Mouse (Mus musculus) lung, adult 18-20 months (tissue): Measurements from ENCODE around the gene Dtx4.
A peak's percentile ranks its signal among the peaks of the same experiment; 100 is the strongest.

ENCODE experiments used
- DNase-seq, 2 experiments: peaks; one replicate each; pipeline ENCODE4 v3.0.0; 2022; ENCODE audit warnings: mixed read lengths in 2 of 2

The Dtx4 gene

GRCm38 (mm10) chr19:12493453-12494186, 7.6 kb downstream of the Dtx4 start:
- no peak for DNase-seq

GRCm38 (mm10) chr19:12491636-12492035, 9.6 kb downstream of the Dtx4 start:
- DNase-seq, result no peak

DNA sequence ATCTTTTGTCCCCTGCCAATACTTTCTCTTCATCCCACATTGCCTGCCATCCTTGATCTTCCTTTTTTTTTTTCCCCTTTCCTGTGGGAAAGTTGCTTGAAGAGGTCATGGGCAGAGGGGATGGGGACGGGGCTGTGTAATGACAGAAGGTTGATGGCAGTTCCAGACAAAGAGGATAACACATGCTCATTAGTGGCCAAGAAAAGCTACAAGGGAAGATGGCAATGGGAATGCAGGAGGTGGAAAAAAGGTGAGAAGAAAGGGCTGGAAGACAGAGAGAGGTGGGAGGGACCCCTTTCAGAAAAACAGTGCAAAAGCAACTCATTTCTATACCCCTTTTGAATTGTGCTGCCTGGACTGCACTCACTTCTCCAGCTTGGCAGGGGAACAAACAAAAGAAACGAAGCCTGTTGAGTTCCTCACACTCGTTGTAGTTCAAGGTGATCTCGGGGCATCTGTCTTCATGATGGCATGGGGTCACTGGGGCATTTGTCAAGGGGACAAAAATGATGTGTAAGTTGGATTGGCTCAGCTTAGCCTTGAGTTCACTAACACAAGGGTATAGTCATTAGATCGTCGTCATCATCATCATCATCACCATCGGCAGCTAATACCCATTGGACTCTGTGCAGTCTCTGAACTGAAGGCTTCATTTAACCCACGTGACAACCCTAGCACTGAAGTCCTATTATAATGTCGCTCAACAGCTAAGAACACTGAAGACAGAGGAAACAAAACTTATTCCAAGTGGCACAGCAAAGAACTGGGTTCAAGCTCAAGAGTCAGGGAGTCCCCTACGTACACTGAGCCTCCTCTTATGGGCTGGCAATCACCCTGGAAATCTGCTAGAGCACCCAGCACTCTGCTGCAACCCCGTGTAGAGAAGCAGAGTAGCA, 11.3 kb downstream of the Dtx4 start:
- DNase-seq, result no peak

GRCm38 (mm10) chr19:12488969-12489674, 12.1 kb downstream of the Dtx4 start:
- peak; percentile 51 to 56 for DNase-seq

- peak; percentile 71 to 81 for DNase-seq
Measured at GRCm38 (mm10) chr19:12488205-12488966, 12.9 kb downstream of the Dtx4 start.

- DNase-seq, result no peak
Measured at GRCm38 (mm10) chr19:12487511-12488204, 13.6 kb downstream of the Dtx4 start.

DNA sequence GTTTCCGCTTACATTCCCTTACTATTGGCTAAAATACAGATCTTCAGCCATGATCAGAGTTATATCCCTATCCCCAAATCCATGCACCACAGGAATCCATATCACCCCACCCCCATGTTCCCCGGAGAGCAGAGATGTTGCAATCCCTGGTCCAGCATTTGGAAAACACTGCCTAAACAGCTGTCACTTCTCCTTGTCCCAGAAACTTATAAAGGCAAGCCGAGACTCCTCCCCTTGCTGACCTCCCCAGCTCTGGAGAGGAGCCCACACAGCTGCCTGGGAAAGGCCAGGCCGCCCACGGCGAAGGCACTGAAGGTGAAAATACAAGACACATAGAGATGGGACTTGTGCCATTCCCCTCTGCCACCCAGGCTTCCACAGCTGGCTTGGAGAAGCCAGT, 14.4 kb downstream of the Dtx4 start:
- peak; percentile 84 to 88 for DNase-seq

- DNase-seq, result no peak
Measured at GRCm38 (mm10) chr19:12485631-12486030, 15.6 kb downstream of the Dtx4 start.

DNA sequence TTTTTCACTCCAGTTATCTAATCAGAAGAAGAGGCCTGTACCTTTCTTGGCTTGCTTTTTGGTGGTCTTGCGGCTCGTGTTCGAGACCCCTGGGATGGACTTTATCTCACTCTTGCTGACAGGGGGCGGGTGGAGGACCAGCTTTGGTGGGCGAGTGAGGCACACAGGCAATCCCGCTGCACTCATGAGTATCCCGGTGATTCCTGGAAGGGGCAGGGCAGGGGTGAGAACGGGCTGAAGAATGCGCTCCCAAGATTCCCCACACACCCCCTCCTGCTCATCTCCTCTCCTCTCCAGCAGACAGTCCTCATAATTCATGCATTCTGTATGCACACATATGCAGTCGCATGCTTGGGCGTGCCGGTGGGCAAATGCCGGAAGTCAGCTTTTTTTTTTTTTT, 16.0 kb downstream of the Dtx4 start:
- DNase-seq, result no peak

DNA sequence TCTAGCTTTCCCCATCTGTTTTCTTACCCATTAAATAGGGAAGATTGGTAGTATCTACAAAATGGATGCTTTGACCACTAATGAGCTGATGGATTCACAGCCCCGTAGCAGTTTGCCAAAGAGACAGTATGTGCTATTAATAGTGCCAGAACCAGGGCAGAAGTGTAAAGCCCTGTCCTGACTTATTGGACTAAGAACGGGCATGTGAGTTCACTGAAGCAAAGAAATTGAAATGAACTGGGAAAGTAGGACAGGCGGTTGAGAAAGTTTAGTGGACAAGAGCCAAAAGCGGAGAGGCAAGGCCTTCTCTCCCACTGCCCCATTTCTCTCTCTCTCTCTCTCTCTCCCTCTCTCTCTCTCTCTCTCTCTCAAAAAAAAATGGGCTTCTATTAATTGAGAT, 17.0 kb downstream of the Dtx4 start:
- no peak for DNase-seq

GRCm38 (mm10) chr19:12483782-12484181, 17.5 kb downstream of the Dtx4 start:
- DNase-seq, result peak in 1 of 2 experiments; percentile 34

DNA sequence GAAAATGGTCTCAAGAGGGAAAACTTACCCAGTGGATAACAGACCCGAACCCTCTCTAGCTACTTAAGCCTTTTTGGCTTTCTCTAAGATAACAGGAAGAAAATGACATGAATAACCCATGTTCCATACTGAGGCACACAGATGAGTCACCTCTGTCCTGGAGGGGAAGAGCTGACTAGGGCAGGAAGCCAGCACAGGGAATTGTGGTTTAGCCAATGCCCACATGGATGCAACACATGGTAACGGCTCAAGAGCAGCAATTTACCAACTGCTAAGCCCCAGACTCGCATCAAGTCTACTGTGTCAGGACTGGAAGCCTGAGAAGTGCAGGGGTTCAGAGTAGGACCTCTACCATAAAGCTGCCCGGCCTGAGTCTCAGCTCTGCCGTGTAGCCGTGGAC, 22.9 kb downstream of the Dtx4 start:
- no peak for DNase-seq

DNA sequence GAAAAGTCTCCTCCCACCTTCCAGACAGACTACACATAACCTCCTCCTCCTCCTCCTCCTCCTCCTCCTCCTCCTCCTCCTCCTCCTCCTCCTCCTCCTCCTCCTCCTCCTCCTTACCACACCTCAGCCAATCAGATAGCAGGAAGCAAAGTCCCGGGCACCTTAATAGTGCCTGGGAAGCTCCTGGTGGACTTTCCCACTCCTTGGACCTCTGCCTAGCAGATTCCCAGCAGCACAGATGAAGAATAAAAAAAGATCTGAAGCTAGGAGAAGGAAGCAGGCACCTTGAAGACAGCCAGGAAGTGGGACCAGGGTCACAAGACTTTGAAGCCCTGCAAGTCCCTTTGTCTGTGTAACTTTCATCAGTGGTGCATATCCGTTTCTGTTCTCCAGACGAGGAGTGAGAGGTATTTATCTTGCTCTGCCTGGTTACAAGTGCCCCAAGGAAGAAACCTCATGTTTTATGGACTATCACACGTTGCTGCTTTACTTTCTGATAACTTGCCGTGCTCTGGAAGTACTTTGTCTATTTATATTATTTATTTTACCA, 24.5 kb downstream of the Dtx4 start:
- DNase-seq, result no peak

DNA sequence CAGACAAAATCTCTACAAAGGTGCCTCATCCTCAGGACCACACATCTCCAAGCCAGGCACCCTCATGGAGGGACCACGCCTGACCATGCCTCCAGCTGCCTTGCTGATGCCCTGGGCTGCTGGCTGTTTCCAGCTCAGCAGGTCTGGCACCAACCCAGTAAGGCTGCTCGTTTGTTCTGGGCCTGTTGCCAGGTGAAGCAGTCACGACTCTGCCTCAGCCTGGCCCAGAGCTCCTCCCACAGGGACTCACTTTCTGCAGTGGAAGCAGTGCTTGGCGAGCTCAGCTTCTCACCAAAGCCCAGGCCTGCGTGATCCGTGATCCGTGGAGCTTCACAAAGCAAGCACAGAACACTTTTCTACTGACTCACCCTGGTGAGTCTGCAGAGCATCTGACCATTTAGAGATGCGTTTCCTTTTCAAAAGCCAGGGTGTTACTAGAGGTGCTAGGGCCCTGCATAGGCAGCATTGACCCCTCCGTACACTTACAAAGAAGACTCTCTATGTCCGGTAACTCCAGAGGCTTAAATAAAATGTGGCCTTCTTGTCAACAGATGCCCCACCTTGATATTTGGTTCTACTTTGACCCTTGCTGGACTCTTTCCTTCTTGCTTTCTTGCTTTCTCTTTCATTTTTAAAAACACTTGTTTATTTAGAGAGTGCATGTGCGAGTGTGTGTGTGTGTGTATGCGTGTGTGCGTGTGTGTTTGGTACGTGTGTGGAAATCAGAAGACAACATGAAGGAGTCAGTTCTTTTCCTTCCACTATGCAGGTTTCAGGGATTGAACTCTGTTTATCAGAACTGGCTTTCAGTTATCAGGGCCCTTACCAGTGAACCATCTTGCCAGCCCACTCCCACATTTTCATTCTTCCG, 25.6 kb downstream of the Dtx4 start:
- DNase-seq, result peak; percentile 90 to 94

DNA sequence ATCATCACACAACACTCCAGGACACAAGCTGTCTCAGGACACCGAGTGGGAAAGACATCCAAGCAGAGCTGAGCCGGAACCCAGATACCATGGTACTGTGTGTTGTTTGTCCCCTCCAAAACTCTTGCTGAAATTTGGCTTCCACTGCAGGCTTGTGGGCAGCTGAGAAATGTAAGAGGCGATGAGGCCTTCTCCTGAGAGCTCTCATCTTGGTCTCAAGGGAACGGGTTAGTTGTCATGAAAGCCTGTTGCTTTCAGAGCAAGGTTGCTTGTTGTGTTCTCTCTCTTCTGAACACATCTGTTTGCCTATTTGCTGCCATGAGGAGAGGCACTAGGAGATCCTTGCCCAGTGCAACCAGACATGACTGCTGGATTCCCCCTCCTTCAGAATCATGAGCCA, 27.3 kb downstream of the Dtx4 start:
- DNase-seq, result no peak

DNA sequence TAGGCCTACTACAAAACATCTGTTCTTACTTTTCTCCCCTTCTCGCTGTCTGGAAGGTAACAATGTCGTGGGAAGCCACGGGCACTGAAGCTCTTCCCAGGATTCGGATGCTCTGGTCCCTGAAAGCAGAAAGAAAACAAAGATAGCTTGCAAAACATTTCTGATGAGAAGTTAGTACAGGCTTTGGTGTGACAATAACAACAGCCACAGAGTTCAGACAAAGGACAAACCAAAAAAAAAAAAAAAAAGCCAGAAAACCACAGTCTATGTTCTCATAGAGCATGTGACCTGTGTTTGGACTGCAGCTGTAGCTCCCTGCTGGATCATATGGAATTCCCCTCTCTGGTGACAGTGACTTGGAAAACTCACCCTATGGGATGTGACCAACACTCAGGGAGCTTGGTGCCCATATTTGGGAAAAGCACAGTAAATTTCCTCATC, 28.0 kb downstream of the Dtx4 start:
- no peak for DNase-seq

DNA sequence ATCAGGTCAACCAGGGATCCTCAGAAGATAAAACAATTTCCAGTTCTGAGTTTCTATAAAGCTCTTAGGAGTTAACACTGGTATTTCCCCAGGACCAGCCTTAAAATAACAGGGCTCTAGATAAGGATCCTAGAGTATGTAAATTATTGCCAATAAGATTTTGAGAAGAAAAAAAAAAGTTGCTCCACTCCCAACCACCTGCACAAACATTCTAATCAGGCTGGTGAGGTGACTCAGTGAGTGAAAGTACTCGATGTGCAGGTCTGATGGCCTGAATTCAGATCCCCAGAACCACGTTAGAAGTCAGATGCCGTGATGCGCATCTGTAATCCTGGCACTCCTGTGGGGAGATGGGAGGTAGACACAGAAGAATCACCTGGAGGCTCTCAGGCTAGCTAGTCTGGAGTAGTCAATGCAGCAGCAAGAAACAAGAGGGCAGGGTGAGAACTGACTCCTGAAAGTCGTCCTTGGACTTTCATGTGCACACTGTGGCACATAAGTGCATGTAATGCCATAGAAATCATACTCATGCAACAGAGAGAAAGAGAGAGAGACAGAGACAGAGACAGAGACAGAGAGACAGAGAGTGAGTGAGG, 28.8 kb downstream of the Dtx4 start:
- DNase-seq, result no peak

DNA sequence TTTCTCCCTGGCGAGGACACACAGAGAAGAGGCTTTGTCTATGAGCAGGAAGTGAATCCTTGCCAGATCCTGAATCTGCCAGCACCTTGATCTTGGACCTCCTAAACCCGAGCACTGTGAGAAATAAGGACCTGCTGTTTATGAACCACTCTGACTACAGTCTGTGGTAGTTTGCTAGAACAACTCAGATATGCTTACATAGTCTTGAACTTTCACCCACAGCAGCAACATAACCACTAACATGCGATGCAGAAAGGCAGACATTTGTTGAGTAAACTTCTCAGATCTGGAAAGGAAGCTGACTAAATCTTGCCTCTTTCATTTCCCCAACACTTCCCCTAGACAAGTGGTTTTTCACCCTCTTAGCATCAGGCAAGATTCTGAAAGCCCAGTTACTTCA, 29.4 kb downstream of the Dtx4 start:
- no peak for DNase-seq

- DNase-seq, result no peak
Measured at GRCm38 (mm10) chr19:12467436-12467835, 33.8 kb downstream of the Dtx4 start.

DNA sequence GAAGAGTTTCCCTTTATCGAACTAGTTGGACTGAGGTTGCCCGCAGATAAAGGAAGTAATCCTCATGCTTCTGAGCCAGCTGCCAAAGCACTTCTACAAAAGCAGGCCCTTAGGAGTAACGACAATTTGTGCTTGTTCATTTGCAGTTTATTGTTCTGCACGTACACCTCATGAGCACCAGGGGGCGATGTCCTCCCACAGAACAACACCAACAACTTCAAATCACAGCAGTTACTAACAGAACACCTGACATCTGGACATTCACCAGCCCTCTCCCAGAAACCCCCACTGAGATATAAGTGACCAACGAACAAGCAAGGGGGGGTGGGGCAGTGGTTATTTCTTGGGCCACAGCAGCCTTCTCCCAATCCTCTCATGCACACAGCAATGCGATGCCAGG, 35.0 kb downstream of the Dtx4 start:
- peak; percentile 69 to 77 for DNase-seq
